ENCODE assay signal across 8 mouse cellular contexts in genomic region chr11:3201326-3202230, GRCm38 (mm10). TPM values are rescaled to one million over a fixed set of nuclear protein-coding genes. Genes with fewer than 3 reads are reported as not detected.
A peak's percentile ranks its signal among the peaks of the same experiment; 100 is the strongest.
DNase-seq lines count a peak whose midpoint lies in the region; ATAC-seq and TF ChIP-seq lines count a peak whose summit lies in the region.

No protein-coding gene starts in this region.

- H3K27ac ChIP-seq in kidney, adult 2 months (ENCODE audit: insufficient read depth, low read depth, low read length): peak overlapping the region; percentile 99
- H3K27ac ChIP-seq in embryonic fibroblast, embryonic 13.5 days (ENCODE audit: insufficient read depth, low read length): peak overlapping the region; percentile 81
- H3K27ac ChIP-seq in testis, adult 2 months (ENCODE audit: control insufficient read depth, insufficient read depth, low read depth, low read length): peak overlapping the region; percentile 93; the same call in 1 of the 2 replicates

- H3K4me1 ChIP-seq in kidney, adult 2 months (ENCODE audit: control insufficient read depth, insufficient read depth, low read length): 0 out of 2 replicates have a peak, but pooled peaks cover 3% of the 10 kb centered on the region
- peaks cover 4% of the 10 kb centered on the region for H3K4me1 ChIP-seq in embryonic fibroblast, embryonic 13.5 days (ENCODE audit: control insufficient read depth, insufficient read depth, low read length)
- H3K4me1 ChIP-seq in testis, adult 2 months (ENCODE audit: control insufficient read depth, insufficient read depth, low read length): no peaks in the 10 kb centered on the region

- H3K27me3 ChIP-seq in kidney, adult 2 months (replicated peaks; ENCODE audit: control insufficient read depth, insufficient read depth, low read length): no peaks in the 10 kb centered on the region
- no peaks in the 10 kb centered on the region for H3K27me3 ChIP-seq in testis, adult 2 months (ENCODE audit: control insufficient read depth, insufficient read depth, low read length)

- TF ChIP-seq POLR2A in kidney, adult 2 months (IDR thresholded peaks at IDR 0.05; ENCODE audit: low read depth, low read length): no peak
- TF ChIP-seq POLR2A in embryonic fibroblast, embryonic 13.5 days (IDR thresholded peaks at IDR 0.05; ENCODE audit: low read depth, low read length): no peak
- TF ChIP-seq POLR2A in testis, adult 2 months (IDR thresholded peaks at IDR 0.05; ENCODE audit: control insufficient read depth, low read depth, low read length): no peak

- WGBS in kidney, adult 2 months: 5% methylated on average over 16 of the region's 16 CpGs

- no peak for DNase-seq in kidney, adult 2 months
- DNase-seq in kidney, adult 8-10 months: no peak
- DNase-seq in Muller cell, postnatal 12 days (ENCODE audit: inconsistent ontology term): peak; percentile 89
- DNase-seq in lung, postnatal 14 days: peak; percentile 5
- no peak for DNase-seq in layer of hippocampus, postnatal 25 days (ENCODE audit: extremely low spot score in 1 of 2, low spot score in 1 of 2)

- TF ChIP-seq CTCF in kidney, adult 2 months (conservative IDR thresholded peaks at IDR 0.05; ENCODE audit: insufficient read depth, insufficient read length, low read depth, low read length): no peak
- TF ChIP-seq CTCF in embryonic fibroblast, embryonic 13.5 days (IDR thresholded peaks at IDR 0.05; ENCODE audit: borderline replicate concordance, insufficient read depth, low read length): no peak
- no peak for TF ChIP-seq CTCF in testis, adult 2 months (IDR thresholded peaks at IDR 0.05; ENCODE audit: control insufficient read depth, insufficient read depth, insufficient replicate concordance, low read depth, low read length)

- no peaks in the 10 kb centered on the region; the same call in 1 of the 2 replicates for H3K36me3 ChIP-seq in kidney, adult 2 months (ENCODE audit: control insufficient read depth, insufficient read depth, low read length)
- H3K36me3 ChIP-seq in testis, adult 2 months (ENCODE audit: control insufficient read depth, insufficient read depth, low read length): no peaks in the 10 kb centered on the region

- H3K4me3 ChIP-seq in kidney, adult 2 months (ENCODE audit: insufficient read depth, low read depth, low read length): peak overlapping the region; percentile 78
- H3K4me3 ChIP-seq in embryonic fibroblast, embryonic 13.5 days (ENCODE audit: insufficient read depth, low read length): peak overlapping the region; percentile 68
- H3K4me3 ChIP-seq in testis, adult 2 months (ENCODE audit: control insufficient read depth, low read depth, low read length): peak overlapping the region; percentile 86

- ATAC-seq in inflammation-experienced regulatory T-cells, adult 6 months: peak; percentile 9

RNA-seq across cellular contexts. Expression of gene Eif4enif1, which starts 0.6 kb away (rescaled TPM):
- 32.0 and 32.8 TPM in 2 replicates for polyA plus RNA-seq in kidney, adult 2 months (2012; rRNA removed)
- polyA plus RNA-seq in embryonic fibroblast, embryonic 13.5 days (2011; ENCODE audit: insufficient read length, low read depth, missing spikeins): 57.2 and 71.9 TPM in 2 replicates
- polyA plus RNA-seq in inflammation-experienced regulatory T-cells, adult 6 months (2017; shearing (Covaris generic)): 10 to 100 TPM; 57.1 to 81.6 (median 75.7) TPM
- 34.8 and 36.6 TPM in 2 replicates for polyA plus RNA-seq in testis, adult 2 months (2012; rRNA removed)
- 10 to 100 TPM; 60.3 to 69.2 TPM for total RNA-seq in layer of hippocampus, postnatal 25 days (2021)

RNA-seq across cellular contexts. Expression of gene Sfi1, which starts 8.3 kb away (rescaled TPM):
- 17.3 and 19.4 TPM in 2 replicates for polyA plus RNA-seq in kidney, adult 2 months (2012; rRNA removed)
- 17.1 TPM in 2 replicates for polyA plus RNA-seq in embryonic fibroblast, embryonic 13.5 days (2011; ENCODE audit: insufficient read length, low read depth, missing spikeins)
- polyA plus RNA-seq in inflammation-experienced regulatory T-cells, adult 6 months (2017; shearing (Covaris generic)): 10 to 100 TPM; 25.9 to 49.0 (median 44.6) TPM
- 17.9 and 24.3 TPM in 2 replicates for polyA plus RNA-seq in testis, adult 2 months (2012; rRNA removed)
- total RNA-seq in layer of hippocampus, postnatal 25 days (2021): 10 to 100 TPM; 42.1 to 81.8 TPM

Comparison
In these comparisons a context has a peak if more than half of its experiments do, and no peak if none do; other contexts are left out.
1. DNase-seq: peak in Muller cell, postnatal 12 days (single experiment) and lung, postnatal 14 days (single experiment); none in kidney, adult 2 months (single experiment), kidney, adult 8-10 months (0 of 2) and layer of hippocampus, postnatal 25 days (0 of 2).
2. Peak in every context shown above with its lines, with median percentiles within 50 percentile points of each other: H3K27ac ChIP-seq and H3K4me3 ChIP-seq.